Comparison of ENCODE assay signal across 9 mouse cellular contexts in the genomic region with DNA sequence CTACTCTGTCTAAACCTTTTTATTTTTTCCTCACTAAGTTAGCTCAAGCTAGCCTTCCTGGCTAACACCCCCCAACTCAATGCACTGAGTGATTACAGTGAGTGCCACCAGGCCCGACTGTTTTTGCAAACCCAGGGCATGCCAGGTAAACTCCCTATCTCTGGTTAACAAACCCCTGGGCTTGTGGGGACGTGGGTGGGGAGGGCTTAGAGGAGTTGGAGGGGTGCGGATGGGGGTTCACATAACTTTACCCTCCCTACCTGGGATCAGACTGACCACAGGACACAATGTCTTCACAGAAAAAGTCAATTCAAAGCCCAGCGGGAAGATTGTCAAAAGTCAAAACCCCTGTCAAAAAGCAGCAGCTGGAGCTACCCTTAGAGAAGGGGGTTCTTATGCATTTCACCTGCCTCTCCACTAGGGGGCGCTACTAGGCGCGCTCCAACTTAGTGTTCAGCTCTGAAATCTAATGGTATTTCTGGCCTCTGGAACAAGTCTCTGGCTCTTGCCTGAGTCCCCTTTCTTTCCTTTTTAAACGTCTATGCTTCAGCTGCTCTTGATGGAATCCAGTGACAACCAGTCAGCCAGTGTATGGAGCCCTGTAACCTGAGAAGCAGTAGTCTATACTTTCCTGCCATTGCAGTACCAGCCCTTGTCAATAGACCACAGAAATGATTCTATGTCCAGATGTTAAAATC. TPM values are rescaled to one million over a fixed set of nuclear protein-coding genes. Genes with fewer than 3 reads are reported as not detected.
DNase-seq lines count a peak whose midpoint lies in the region; ATAC-seq lines count a peak whose summit lies in the region.
"Had no signal": no experiment of that assay in that cellular context is flagged by ENCODE, and none has a peak within 500 bp of the region (broad histone marks: within the 10 kb centered on the region; RNA-seq: fewer than 3 reads in every experiment).

No protein-coding gene starts in this region.

- no peaks in the 10 kb centered on the region for H3K27me3 ChIP-seq in midbrain, embryonic 14.5 days (ENCODE audit: control insufficient read depth, insufficient read depth, low read length)
- no peaks in the 10 kb centered on the region for H3K27me3 ChIP-seq in midbrain, embryonic 15.5 days (replicated peaks)
- H3K27me3 ChIP-seq: heart, embryonic 13.5 days had no signal

- DNase-seq in midbrain, embryonic 14.5 days, result peak; percentile 71
- peak; percentile 63 for DNase-seq in adipocyte (ENCODE audit: low spot score)
- peak; percentile 75 for DNase-seq in embryo, embryonic 10 days (ENCODE audit: low spot score)
- DNase-seq in liver, result peak; percentile 66
- DNase-seq in ovary, postnatal 14 days (ENCODE audit: low spot score), result peak; percentile 63
- DNase-seq in urinary bladder, postnatal 4 days (ENCODE audit: low spot score in 2 of 2), result peak; percentile 37 to 77

- 26% methylated on average over 8 of the region's 8 CpGs for WGBS in midbrain, embryonic 14.5 days
- 24% methylated on average over 8 of the region's 8 CpGs for WGBS in midbrain, embryonic 15.5 days

- ATAC-seq in midbrain, embryonic 14.5 days (ENCODE audit: low FRiP score, low TSS enrichment), result no peak
- ATAC-seq in midbrain, embryonic 15.5 days (replicated peaks), result no peak
- ATAC-seq in inflammation-experienced regulatory T-cells, adult 6 months, result peak; percentile 48

- H3K36me3 ChIP-seq in midbrain, embryonic 14.5 days (ENCODE audit: control insufficient read depth, insufficient read depth, low read length), result peaks cover 20% of the 10 kb centered on the region
- peaks cover 15% of the 10 kb centered on the region for H3K36me3 ChIP-seq in midbrain, embryonic 15.5 days (replicated peaks)

- no peak overlapping the region for H3K4me3 ChIP-seq in midbrain, embryonic 14.5 days (replicated peaks; ENCODE audit: low read depth, low read length)
- H3K4me3 ChIP-seq in midbrain, embryonic 15.5 days, result no peak overlapping the region
- H3K4me3 ChIP-seq: heart, embryonic 13.5 days had no signal

- no peak overlapping the region for H3K9ac ChIP-seq in midbrain, embryonic 14.5 days (replicated peaks; ENCODE audit: low read length)
- H3K9ac ChIP-seq in midbrain, embryonic 15.5 days, result no peak overlapping the region
- H3K9ac ChIP-seq: heart, embryonic 13.5 days had no signal

- no peaks in the 10 kb centered on the region for H3K4me1 ChIP-seq in midbrain, embryonic 14.5 days (ENCODE audit: control insufficient read depth, insufficient read depth, low read length)
- no peaks in the 10 kb centered on the region for H3K4me1 ChIP-seq in midbrain, embryonic 15.5 days
- H3K4me1 ChIP-seq: heart, embryonic 13.5 days had no signal

- H3K4me2 ChIP-seq in midbrain, embryonic 14.5 days (ENCODE audit: low read length), result no peak overlapping the region
- H3K4me2 ChIP-seq in midbrain, embryonic 15.5 days, result no peak overlapping the region
- H3K4me2 ChIP-seq: heart, embryonic 13.5 days had no signal

- H3K27ac ChIP-seq in midbrain, embryonic 14.5 days (replicated peaks; ENCODE audit: low read depth, low read length), result no peak overlapping the region
- no peak overlapping the region for H3K27ac ChIP-seq in midbrain, embryonic 15.5 days
- H3K27ac ChIP-seq: heart, embryonic 13.5 days had no signal

- no peaks in the 10 kb centered on the region for H3K9me3 ChIP-seq in midbrain, embryonic 14.5 days (ENCODE audit: control insufficient read depth, low read length)
- H3K9me3 ChIP-seq in midbrain, embryonic 15.5 days, result no peaks in the 10 kb centered on the region
- H3K9me3 ChIP-seq: heart, embryonic 13.5 days had no signal

RNA-seq across cellular contexts. Expression of a gene that starts 12.1 kb away (rescaled TPM):
- 22.2 and 26.2 TPM in 2 replicates for polyA plus RNA-seq in midbrain, embryonic 14.5 days (2014; fragmentation: Nextera tagmentation; extraction: Ambion mirVana)
- 24.5 and 26.2 TPM in 2 replicates for polyA plus RNA-seq in midbrain, embryonic 15.5 days (2015; fragmentation: Nextera tagmentation; extraction: Ambion mirVana)
- polyA plus RNA-seq in inflammation-experienced regulatory T-cells, adult 6 months (2017; shearing (Covaris generic)), result 10 to 100 TPM; 20.6 to 35.6 (median 24.4) TPM

RNA-seq across cellular contexts. Expression of a gene that starts 19.0 kb away (rescaled TPM):
- 78.3 and 81.0 TPM in 2 replicates for polyA plus RNA-seq in midbrain, embryonic 14.5 days (2014; fragmentation: Nextera tagmentation; extraction: Ambion mirVana)
- 71.3 and 79.2 TPM in 2 replicates for polyA plus RNA-seq in midbrain, embryonic 15.5 days (2015; fragmentation: Nextera tagmentation; extraction: Ambion mirVana)
- 10 to 100 TPM; 23.7 to 33.3 (median 28.2) TPM for polyA plus RNA-seq in inflammation-experienced regulatory T-cells, adult 6 months (2017; shearing (Covaris generic))

RNA-seq across cellular contexts. Expression of a gene that starts 24.6 kb away (rescaled TPM):
- polyA plus RNA-seq in midbrain, embryonic 14.5 days (2014; fragmentation: Nextera tagmentation; extraction: Ambion mirVana), result not detected in 2 replicates
- polyA plus RNA-seq in midbrain, embryonic 15.5 days (2015; fragmentation: Nextera tagmentation; extraction: Ambion mirVana), result not detected in 2 replicates
- polyA plus RNA-seq in inflammation-experienced regulatory T-cells, adult 6 months (2017; shearing (Covaris generic)), result not detected
- polyA plus RNA-seq: heart, embryonic 13.5 days had no signal

RNA-seq across cellular contexts. Expression of a gene that starts 41.6 kb away (rescaled TPM):
- polyA plus RNA-seq in midbrain, embryonic 14.5 days (2014; fragmentation: Nextera tagmentation; extraction: Ambion mirVana), result 4.8 and 7.9 TPM in 2 replicates
- polyA plus RNA-seq in midbrain, embryonic 15.5 days (2015; fragmentation: Nextera tagmentation; extraction: Ambion mirVana), result 8.8 and 10.8 TPM in 2 replicates
- not detected for polyA plus RNA-seq in inflammation-experienced regulatory T-cells, adult 6 months (2017; shearing (Covaris generic))
